Mouse (Mus musculus): ENCODE data around the gene 1700028J19Rik. TPM values are rescaled to one million over a fixed set of nuclear protein-coding genes. Genes with fewer than 3 reads are reported as not detected.

1700028J19Rik gene
- 1.7 and 1.9 TPM in 2 replicates for polyA plus RNA-seq (2012; rRNA removed)

DNA sequence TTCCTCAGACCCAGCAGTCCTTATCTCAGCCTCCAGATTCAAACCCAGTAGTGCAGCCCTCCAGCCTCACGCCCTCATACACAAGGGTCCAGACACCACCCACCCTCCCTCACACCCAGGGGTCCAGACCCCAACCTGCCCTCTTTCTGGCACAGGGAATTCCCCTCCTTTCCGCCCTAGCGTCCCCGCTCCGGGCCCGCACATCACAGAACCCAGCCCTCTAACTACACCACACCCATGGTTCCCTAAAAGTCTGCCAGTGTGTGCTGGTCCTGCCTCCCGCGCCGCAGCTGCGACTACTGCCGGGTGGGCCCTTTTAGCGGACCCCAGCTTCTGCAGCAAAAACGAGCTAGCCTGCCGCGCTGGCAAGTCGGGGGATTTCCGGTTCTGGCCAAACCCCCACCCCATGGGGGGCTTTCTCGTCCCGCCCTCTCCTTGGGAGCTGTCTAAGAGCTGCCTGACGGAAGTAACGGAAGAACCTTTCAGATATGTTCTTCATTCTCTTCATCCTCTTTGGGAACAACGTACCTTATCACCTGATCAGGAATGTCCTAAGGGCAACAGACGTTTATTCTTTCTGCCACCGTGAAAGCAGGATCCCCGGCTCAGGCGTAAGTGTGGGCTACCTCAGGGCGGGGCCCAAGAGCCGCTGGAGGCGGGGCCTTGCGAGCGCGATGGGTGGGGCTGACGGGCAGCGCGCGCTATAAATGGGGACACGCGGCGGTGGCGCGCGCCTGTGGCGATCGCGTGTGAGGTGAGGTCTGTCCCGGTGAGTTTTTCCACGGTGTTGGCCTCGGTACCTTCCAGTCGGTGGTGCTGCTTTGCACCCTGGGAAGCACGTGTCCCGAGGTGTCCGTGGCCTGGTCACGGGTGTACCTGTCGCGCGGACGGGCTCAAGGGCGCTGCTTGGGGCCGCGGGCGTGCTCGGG lies at the start of gene 1700028J19Rik, which contains the start of gene 2410002F23Rik:
Gene 1700028J19Rik, minus strand, starts transcription at position 641 of the 929 bp plus-strand sequence.
Gene 2410002F23Rik, plus strand, starts transcription at position 668 of the 929 bp plus-strand sequence.

DNA sequence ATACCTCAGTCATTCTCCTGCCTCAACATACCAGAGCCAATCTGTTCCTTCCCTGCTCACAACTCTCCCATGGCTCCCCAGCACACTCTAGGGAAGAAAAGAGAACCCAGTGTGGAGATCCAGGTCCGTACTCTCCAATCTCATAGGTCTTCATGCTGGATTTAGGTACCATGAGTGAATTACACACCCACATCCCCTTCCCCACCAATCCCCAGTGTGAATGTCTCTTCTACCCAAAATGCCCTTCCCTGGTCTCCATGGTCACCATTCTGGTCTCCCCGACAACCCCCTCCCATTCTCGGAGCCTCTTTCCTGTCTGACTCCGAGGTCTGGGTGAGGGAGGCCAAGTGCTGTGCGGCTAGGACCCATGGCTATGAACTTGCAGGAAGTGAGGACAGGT lies 14.7 kb upstream of the 1700028J19Rik start, which contains the start of gene Gm15517:
Gene Gm15517, plus strand, starts transcription at position 301 of the 400 bp plus-strand sequence.

DNA sequence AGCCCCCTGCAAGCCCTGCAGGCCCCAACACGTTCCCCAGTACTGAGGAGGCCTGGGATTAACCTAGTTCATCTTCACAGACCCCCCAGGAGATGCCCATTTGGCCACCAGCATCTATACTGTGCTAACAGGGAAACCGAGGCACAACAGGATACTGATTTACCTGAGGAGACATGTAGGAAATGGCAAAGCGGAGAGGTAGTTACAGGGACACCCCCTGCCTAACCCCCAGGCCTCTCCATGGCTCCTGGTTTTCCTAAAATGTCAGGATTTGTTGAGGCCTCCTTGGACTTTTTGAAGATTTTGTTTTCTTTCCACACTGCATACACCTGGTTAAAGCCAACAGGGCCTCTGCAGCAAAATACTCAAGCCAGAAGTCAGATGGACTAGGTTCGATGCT lies 10.8 kb upstream of the 1700028J19Rik start, which contains the start of gene Acp4:
Gene Acp4, minus strand, starts transcription at position 101 of the 400 bp plus-strand sequence.

DNA sequence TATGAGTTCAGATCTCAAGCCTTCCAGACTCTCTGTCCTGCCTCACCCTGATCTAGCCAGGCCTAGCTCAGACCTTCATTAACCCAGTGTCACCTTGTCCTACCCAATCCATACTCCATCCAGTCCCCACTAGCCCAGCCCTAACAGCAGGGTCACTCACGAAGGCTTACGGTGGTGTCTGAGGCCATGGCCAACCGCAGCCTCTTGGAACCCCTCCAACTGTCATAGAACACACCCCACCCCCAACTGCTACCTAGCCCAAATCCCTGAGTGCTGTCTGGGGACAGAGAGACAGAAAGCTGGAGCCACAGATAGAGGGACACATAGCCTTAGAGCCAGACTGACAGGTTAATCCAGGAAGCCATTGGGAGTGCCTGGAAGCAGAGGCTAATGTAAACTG lies 10.6 kb downstream of the 1700028J19Rik start, which contains the start of gene Gm36864:
Gene Gm36864, plus strand, starts transcription at position 269 of the 400 bp plus-strand sequence.

DNA sequence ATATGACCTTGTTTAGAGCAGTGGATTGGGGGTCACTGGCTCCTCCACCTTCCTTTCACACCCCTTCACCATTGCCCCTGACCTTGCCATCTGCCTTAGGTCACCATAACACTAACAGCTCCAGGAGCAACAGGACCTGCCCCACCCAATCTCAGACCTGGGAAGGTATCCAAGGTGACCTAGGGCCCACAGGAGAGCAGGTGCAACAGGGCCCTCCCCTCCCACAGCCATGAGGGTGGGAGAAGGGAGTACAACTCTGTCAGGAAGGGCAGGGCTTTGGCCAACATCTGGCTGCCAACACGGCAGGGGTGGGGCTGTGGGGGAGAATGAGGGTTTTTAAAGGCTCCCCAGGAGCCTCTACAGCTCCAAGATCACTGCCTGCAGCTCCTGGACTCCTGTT lies 21.4 kb downstream of the 1700028J19Rik start, which contains the start of gene Klk1:
Gene Klk1, plus strand, starts transcription at position 285 of the 400 bp plus-strand sequence.

DNA sequence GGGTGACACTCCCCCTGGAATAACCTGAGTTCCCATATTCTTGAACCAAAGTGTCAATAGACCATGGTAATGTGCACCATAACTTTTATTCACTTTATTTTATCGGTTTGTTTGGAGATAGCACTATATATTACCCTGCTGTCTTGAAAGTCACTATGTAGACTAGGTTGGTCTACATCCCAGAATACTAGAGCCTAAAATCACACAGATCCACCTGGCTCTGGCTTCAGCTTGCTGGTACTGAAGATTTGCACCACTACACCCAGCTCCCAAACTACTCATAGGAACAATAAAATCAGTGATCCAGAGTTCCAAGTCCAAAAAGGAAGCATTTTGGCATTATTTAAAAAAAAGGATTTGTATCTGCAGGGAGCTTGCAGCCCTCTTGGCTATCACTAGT lies 30.9 kb downstream of the 1700028J19Rik start, which contains the start of gene Klk1b5:
Gene Klk1b5, plus strand, starts transcription at position 301 of the 400 bp plus-strand sequence.

DNA sequence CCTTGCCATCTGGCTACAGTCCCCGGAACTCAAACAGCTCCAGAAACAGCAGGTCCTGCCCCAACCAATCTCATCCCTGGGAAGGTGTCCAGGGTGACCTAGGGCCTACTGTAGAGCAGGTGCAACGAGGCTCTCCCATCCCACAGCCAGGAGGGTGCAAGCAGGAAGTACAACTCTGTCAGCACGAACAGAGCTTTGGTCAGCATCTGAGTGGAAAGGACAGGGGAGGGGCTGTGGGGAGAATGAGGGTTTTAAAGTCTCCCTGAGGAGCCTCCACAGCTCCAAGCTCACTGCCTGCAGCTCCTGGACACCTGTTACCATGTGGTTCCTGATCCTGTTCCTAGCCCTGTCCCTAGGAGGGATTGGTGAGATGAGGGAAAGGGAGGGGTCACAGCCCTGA lies 39.4 kb downstream of the 1700028J19Rik start, which contains the start of gene Klk1b4:
Gene Klk1b4, plus strand, starts transcription at position 301 of the 400 bp plus-strand sequence.

DNA sequence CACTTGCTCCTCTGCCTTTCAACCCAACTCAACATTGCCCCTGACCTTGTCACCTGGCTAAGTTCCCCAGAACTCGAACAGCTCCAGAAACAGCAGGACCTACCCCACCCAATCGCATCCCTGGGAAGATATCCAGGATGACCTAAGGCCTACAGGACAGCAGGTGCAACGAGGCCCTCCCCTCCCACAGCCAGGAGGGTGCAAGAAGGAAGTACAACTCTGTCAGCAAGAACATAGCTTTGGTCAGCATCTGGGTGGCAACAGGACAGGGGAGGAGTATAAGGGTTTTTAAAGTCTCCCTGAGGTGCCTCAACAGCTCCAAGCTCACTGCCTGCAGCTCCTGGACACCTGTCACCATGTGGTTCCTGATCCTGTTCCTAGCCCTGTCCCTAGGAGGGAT lies 48.6 kb downstream of the 1700028J19Rik start, which contains the start of gene Klk1b3:
Gene Klk1b3, plus strand, starts transcription at position 301 of the 400 bp plus-strand sequence.

DNA sequence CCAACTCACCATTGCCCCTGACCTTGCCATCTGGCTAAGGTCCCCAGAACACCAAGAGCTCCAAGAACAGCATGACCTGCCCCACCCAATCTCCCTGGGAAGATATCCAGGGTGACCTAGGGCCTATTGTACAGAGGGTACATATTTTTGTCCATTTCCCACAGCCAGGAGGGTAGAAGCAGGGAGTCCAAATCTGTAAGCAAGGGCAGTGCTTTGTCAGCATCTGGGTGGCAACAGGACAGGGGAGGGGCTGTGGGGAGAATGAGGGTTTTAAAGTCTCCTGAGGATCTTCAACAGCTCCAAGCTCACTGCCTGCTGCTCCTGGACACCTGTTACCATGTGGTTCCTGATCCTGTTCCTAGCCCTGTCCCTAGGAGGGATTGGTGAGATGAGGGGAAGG lies 58.6 kb downstream of the 1700028J19Rik start, which contains the start of gene Klk1b24:
Gene Klk1b24, plus strand, starts transcription at position 301 of the 400 bp plus-strand sequence.

Other genes starting within 250 kb of the 1700028J19Rik start
- not detected in 2 replicates for gene Klk1b26, start 234.5 kb downstream of the 1700028J19Rik start, polyA plus RNA-seq (2012; rRNA removed)
- 1.3 and 2.2 TPM in 2 replicates for gene Klk1b27, start 194.4 kb downstream of the 1700028J19Rik start, polyA plus RNA-seq (2012; rRNA removed)
- gene Klk1b21, start 144.4 kb downstream of the 1700028J19Rik start, polyA plus RNA-seq (2012; rRNA removed), result 10.8 and 17.1 TPM in 2 replicates
- 1.5 TPM in 1 of 2 replicates, not detected in the other for gene Klk1b22, start 134.0 kb downstream of the 1700028J19Rik start, polyA plus RNA-seq (2012; rRNA removed)
- not detected in 2 replicates for gene Klk1b16, start 109.9 kb downstream of the 1700028J19Rik start, polyA plus RNA-seq (2012; rRNA removed)
- gene Klk1b24, start 58.5 kb downstream of the 1700028J19Rik start, polyA plus RNA-seq (2012; rRNA removed), result 4.4 and 5.6 TPM in 2 replicates
- not detected in 2 replicates for gene Klk1b3, start 48.5 kb downstream of the 1700028J19Rik start, polyA plus RNA-seq (2012; rRNA removed)
- gene Klk1b4, start 39.3 kb downstream of the 1700028J19Rik start, polyA plus RNA-seq (2012; rRNA removed), result not detected in 2 replicates
- gene Klk1b5, start 30.8 kb downstream of the 1700028J19Rik start, polyA plus RNA-seq (2012; rRNA removed), result 0.15 and 0.29 TPM in 2 replicates
- gene Klk1, start 21.3 kb downstream of the 1700028J19Rik start, polyA plus RNA-seq (2012; rRNA removed), result 10.3 and 15.0 TPM in 2 replicates
- not detected in 2 replicates for gene Gm36864, start 10.5 kb downstream of the 1700028J19Rik start, polyA plus RNA-seq (2012; rRNA removed)
- gene 2410002F23Rik, start within 50 bp of the 1700028J19Rik start, polyA plus RNA-seq (2012; rRNA removed), result 302 and 308 TPM in 2 replicates
- 0.14 and 0.29 TPM in 2 replicates for gene Acp4, start 10.7 kb upstream of the 1700028J19Rik start, polyA plus RNA-seq (2012; rRNA removed)
- gene Gm15517, start 14.8 kb upstream of the 1700028J19Rik start, polyA plus RNA-seq (2012; rRNA removed), result not detected in 2 replicates
- 17.9 and 24.7 TPM in 2 replicates for gene Clec11a, start 60.2 kb upstream of the 1700028J19Rik start, polyA plus RNA-seq (2012; rRNA removed)
- gene Shank1, start 63.6 kb upstream of the 1700028J19Rik start, polyA plus RNA-seq (2012; rRNA removed), result 1.6 and 1.7 TPM in 2 replicates
- 5.9 and 6.5 TPM in 2 replicates for gene Syt3, start 137.4 kb upstream of the 1700028J19Rik start, polyA plus RNA-seq (2012; rRNA removed)
- 2.6 and 2.8 TPM in 2 replicates for gene 1700008O03Rik, start 139.1 kb upstream of the 1700028J19Rik start, polyA plus RNA-seq (2012; rRNA removed)
- gene Lrrc4b, start 182.3 kb upstream of the 1700028J19Rik start, polyA plus RNA-seq (2012; rRNA removed), result 12.9 and 15.2 TPM in 2 replicates
- 0.46 and 2.6 TPM in 2 replicates for gene Aspdh, start 218.7 kb upstream of the 1700028J19Rik start, polyA plus RNA-seq (2012; rRNA removed)
- gene Josd2, start 221.3 kb upstream of the 1700028J19Rik start, polyA plus RNA-seq (2012; rRNA removed), result 224 and 234 TPM in 2 replicates
- 430 and 453 TPM in 2 replicates for gene Emc10, start 249.8 kb upstream of the 1700028J19Rik start, polyA plus RNA-seq (2012; rRNA removed)
- 19.1 and 24.1 TPM in 2 replicates for gene Fam71e1, start 249.9 kb upstream of the 1700028J19Rik start, polyA plus RNA-seq (2012; rRNA removed)

All from ovary, adult 2 months (tissue).